Mouse (Mus musculus) intestine, postnatal 0 days (tissue): Measurements from ENCODE around the gene Oas1e. TPM values are rescaled to one million over a fixed set of nuclear protein-coding genes. Genes with fewer than 3 reads are reported as not detected.
"Not testable (repeated sequence)": the region's sequence is repeated elsewhere in the genome, so short reads cannot be mapped to it uniquely, and the experiment has no call there.

Experiments
- ATAC-seq: fragments of 200-750 bp; cut with Nextera tagmentation; 2 replicates; pipeline ENCODE4 v1.8.0; 2017; ENCODE audit warnings: mild to moderate bottlenecking, moderate TSS enrichment, moderate library complexity
- H3K27ac ChIP-seq: fragments of 300-500 bp; sonication (generic); 2 replicates; pipeline ENCODE4 v1.5.1; 2014; ENCODE audit warnings: mild to moderate bottlenecking, low read depth, low read length, moderate library complexity
- H3K27me3 ChIP-seq: fragments of 300-500 bp; sonication (generic); replicated peaks from 2 replicates; pipeline ENCODE4 v1.6.1; 2014; ENCODE audit warnings: low read length, mixed read lengths; ENCODE audit not compliant: control insufficient read depth, insufficient read depth
- H3K36me3 ChIP-seq: fragments of 300-500 bp; sonication (generic); 2 replicates; pipeline ENCODE4 v1.6.1; 2014; ENCODE audit warnings: mild to moderate bottlenecking, moderate library complexity; ENCODE audit not compliant: control insufficient read depth, insufficient read depth
- H3K4me1 ChIP-seq: fragments of 300-500 bp; sonication (generic); replicated peaks from 2 replicates; pipeline ENCODE4 v1.6.1; 2014; ENCODE audit warnings: antibody characterized with exemption, low read length, mixed read lengths; ENCODE audit not compliant: control insufficient read depth, insufficient read depth
- H3K4me2 ChIP-seq: fragments of 300-500 bp; sonication (generic); replicated peaks from 2 replicates; pipeline ENCODE4 v1.6.1; 2014; ENCODE audit warnings: low read depth, mild to moderate bottlenecking, moderate library complexity
- H3K4me3 ChIP-seq: fragments of 300-500 bp; sonication (generic); 2 replicates; pipeline ENCODE4 v1.5.1; 2014; ENCODE audit warnings: low read depth, low read length
- H3K9ac ChIP-seq: fragments of 300-500 bp; sonication (generic); 2 replicates; pipeline ENCODE4 v1.6.1; 2014; ENCODE audit warnings: mild to moderate bottlenecking, low read depth, low read length
- H3K9me3 ChIP-seq: fragments of 300-500 bp; sonication (generic); 2 replicates; pipeline ENCODE4 v1.6.1; 2016; ENCODE audit warnings: mixed run types; ENCODE audit not compliant: control insufficient read depth
- CTCF ChIP-seq: sonication (generic); IDR thresholded peaks from 2 replicates; pipeline ENCODE4 v1.5.1; 2016; ENCODE audit warnings: low read depth, mild to moderate bottlenecking, control low read depth, antibody characterized with exemption, moderate library complexity
- WGBS: fragments of 180-500 bp; shearing (Covaris S2); extraction: QIAGEN DNeasy Blood & Tissue Kit; methylation state at CpG from one replicate; pipeline ENCODE4 v1.1.7; 2014; 5-methylcytosine and 5-hydroxymethylcytosine counted together
- polyA plus RNA-seq: library from polyadenylated mRNA; unstranded; fragments of >200 nt; fragmentation: Nextera tagmentation; extraction: Ambion mirVana; gene quantifications from 2 replicates; pipeline ENCODE4 v1.2.1, GENCODE M21; 2015

Oas1e gene
- polyA plus RNA-seq, 1 experiment from 2014 or later: 0.10 TPM

DNA sequence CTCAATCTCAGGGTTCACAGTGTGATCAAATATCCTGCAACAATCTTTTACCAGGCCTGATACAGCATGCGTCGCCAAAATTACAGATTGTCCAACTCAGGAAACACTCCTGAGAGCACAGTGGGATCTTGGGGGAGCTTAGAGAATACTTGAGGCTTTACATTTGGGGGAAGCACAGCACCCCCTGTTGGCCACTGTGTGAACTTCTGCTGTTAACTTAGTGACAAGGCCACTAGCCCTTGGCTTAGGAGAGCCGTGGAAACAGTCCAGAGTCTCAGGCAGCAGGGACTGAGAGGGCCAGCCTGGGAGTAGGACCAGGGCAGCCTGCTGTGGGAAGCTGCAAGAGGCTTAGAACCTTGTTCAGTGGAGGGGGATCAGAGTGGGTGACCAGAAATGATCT is 20.6 kb upstream of the Oas1e start:
- no peak overlapping the region for H3K27ac ChIP-seq
- no peak overlapping the region for H3K4me2 ChIP-seq
- WGBS: 67% methylated on average over 3 of the region's 3 CpGs
- no peak overlapping the region for H3K4me3 ChIP-seq
- H3K4me1 ChIP-seq: 0 out of 2 replicates have a peak, but pooled peaks cover 4% of the 10 kb centered on the region
- no peaks in the 10 kb centered on the region for H3K9me3 ChIP-seq
- peaks cover 6% of the 10 kb centered on the region; the same call in 1 of the 2 replicates for H3K36me3 ChIP-seq
- no peaks in the 10 kb centered on the region for H3K27me3 ChIP-seq
- H3K9ac ChIP-seq: no peak overlapping the region
- ATAC-seq: no peak
- TF ChIP-seq CTCF: peak; percentile 73

DNA sequence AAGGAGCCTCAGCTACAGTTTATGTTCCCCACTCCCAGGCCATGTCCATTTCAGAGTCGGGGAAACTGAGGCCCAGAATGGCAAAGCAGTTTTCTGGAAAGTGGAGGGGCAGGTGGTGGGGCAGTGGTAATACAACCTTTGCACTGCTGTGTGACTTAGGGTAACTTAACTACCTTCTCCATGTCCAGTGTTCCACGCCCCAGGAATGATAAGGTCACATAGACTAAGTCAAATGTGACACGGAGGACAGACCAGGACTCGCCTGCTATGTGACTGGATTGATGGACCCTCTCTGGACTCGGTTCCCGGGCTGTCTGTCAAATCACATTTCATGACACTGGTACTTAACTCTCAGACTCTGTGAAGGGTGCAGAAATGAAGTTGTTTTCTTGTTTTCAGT is 17.7 kb upstream of the Oas1e start:
- 65% methylated on average over 6 of the region's 6 CpGs for WGBS
- no peaks in the 10 kb centered on the region for H3K9me3 ChIP-seq
- no peak for ATAC-seq
- H3K4me1 ChIP-seq: 0 out of 2 replicates have a peak, but pooled peaks cover 4% of the 10 kb centered on the region
- peak overlapping the region; percentile 43 for H3K4me3 ChIP-seq
- peak overlapping the region; percentile 62 for H3K4me2 ChIP-seq
- H3K9ac ChIP-seq: peak overlapping the region; percentile 18; the same call in 1 of the 2 replicates
- no peak overlapping the region; the same call in 1 of the 2 replicates for H3K27ac ChIP-seq
- H3K27me3 ChIP-seq: no peaks in the 10 kb centered on the region
- no peak for TF ChIP-seq CTCF
- no peaks in the 10 kb centered on the region; the same call in 1 of the 2 replicates for H3K36me3 ChIP-seq

DNA sequence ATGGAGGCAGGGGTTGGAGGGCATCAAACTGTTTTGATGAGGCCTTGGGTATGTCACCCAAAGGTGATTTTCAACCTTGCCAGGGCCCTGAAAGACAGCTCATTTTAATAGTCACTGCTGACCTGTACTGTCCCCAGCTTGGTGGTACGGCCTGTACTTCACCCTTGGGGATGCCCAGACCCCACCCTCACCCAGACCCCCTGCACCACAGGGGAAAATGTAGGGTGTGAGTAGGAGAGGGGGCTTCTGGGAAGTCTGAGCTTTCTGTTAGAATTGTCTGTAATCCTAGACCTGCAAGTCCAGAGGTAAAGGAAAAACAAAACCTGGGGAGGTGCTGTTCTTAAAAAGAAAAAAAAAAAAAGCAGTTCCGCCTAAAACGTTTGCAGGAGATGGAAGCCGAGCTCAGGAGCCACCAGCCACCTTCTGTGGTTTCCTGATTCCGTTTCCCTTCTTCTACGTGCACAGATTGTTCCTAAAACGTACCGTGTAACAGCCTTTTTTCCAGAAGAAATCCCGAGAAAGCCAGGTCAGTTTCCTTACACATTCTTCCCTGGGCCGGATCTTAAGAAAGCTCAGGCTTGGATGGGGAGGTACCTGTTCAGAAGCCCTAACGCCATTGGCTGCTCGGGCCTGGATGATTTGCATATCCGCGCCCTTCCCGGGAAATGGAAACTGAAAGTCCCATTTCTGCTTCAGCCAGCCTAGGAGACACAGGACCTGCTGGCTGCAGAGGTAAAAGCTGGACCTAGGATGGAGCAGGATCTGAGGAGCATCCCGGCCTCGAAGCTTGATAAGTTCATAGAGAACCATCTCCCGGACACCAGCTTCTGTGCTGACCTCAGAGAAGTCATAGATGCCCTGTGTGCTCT is 16.9 kb upstream of the Oas1e start, which contains the start of gene Oas1c:
Gene Oas1c, minus strand, starts transcription at position 564 of the 869 bp plus-strand sequence.
- H3K36me3 ChIP-seq: no peaks in the 10 kb centered on the region
- peak; percentile 90 for ATAC-seq
- no peaks in the 10 kb centered on the region for H3K9me3 ChIP-seq
- WGBS: 5% methylated on average over 18 of the region's 18 CpGs
- peak within 1 kb of the TSS; percentile 43 for H3K4me3 ChIP-seq
- no peaks in the 10 kb centered on the region for H3K27me3 ChIP-seq
- peak within 1 kb of the TSS; percentile 22 for H3K9ac ChIP-seq
- no peak for TF ChIP-seq CTCF
- 0 out of 2 replicates have a peak, but pooled peaks cover 4% of the 10 kb centered on the region for H3K4me1 ChIP-seq
- peak within 1 kb of the TSS; percentile 62 for H3K4me2 ChIP-seq
- H3K27ac ChIP-seq: peak within 1 kb of the TSS; percentile 71

DNA sequence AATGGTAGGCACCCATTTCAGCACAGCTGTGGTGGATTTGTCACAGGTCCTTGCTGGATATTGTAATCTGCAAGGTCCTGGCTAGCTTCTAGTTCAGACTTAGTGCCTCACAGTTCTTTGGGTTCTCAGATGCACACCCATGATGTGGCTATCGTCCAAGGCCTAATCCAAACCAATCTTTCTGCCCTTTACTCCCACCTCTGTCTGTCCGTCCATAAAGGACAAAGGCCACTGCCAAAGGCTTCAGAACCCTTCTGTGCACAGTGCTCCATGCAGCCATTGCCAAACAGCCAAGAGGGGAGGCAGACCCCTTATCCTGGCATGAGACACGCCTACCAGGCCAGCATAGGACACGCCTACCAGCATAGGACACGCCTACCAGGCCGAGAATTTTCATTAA is 13.8 kb upstream of the Oas1e start:
- Histone ChIP-seq H3K9me3 (no peaks in the 10 kb centered on the region), H3K27me3 (no peaks in the 10 kb centered on the region), H3K4me3 (no peak overlapping the region), H3K27ac (no peak overlapping the region), H3K9ac (no peak overlapping the region), H3K4me2 (no peak overlapping the region), H3K4me1 (0 out of 2 replicates have a peak, but pooled peaks cover 4% of the 10 kb centered on the region), H3K36me3 (no peaks in the 10 kb centered on the region)
- 34% methylated on average over 6 of the region's 6 CpGs for WGBS
- no peak for ATAC-seq
- no peak for TF ChIP-seq CTCF

DNA sequence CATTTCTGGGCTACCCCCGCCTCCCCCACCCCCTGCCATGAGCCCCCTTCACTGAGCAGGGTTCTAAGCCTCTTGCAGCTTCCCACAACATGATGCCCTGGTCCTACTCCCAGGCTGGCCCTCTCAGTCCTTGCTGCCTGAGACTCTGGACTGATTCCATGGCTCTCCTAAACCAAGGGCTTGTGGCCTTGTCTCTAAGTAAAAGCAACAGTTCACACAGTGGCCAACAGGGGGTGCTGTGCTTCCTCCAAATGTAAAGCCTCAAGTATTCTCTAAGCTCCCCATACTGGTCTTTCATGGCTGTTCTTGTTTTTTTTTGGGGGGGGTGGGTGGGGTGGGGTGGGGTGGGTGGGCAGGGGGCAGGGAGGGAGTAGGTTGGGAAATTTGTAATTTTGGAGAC is 11.1 kb upstream of the Oas1e start:
- Histone ChIP-seq H3K4me2 (no peak overlapping the region), H3K36me3 (no peaks in the 10 kb centered on the region), H3K27ac (no peak overlapping the region), H3K27me3 (no peaks in the 10 kb centered on the region), H3K9ac (no peak overlapping the region), H3K9me3 (no peaks in the 10 kb centered on the region), H3K4me1 (no peaks in the 10 kb centered on the region), H3K4me3 (no peak overlapping the region)
- no peak for ATAC-seq
- TF ChIP-seq CTCF: peak; percentile 78
- 86% methylated on average over 1 of the region's 1 CpGs for WGBS

DNA sequence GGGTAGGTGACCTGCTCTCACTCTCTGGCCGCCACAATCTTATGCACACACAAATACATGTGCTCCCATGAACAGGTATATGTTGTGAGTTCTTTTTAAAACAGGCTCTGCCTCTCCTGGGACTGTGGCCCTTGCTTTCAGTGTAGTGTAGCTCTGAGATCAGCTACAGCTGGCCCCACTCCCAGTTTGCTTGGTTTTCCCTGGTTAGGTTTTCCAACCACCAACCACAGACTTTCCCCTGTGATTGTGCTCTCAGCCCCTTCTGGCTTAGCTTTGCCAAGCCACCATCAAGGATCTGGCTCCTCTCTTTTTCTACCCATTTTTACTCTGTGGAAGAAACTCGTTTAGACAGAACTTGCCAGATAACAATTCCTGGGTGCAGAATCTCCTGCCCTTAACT is 8.3 kb upstream of the Oas1e start:
- whole genome bisulfite sequencing: 59% methylated on average over 2 of the region's 2 CpGs
- ATAC-seq: no peak
- TF ChIP-seq CTCF: no peak

DNA sequence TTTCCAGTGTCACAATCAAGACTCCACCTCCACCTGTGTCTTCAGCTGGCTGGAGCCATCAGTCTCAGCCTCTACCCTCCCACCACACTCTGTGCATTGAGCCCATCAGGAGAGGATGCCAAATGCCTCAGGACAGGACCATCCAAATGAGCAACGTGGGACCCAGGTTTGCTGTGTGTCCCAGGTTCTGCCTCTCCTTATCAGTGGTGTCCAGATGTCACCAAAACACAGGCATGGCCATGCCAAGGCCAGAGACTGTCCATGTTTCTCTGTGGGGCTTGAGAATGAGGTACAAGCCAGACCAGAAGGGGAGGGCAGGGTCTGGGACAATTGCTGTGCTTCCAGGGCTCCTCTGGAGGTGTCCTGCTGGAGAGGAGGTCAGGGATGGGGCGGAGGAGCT is 3.6 kb upstream of the Oas1e start:
- H3K4me2 ChIP-seq, H3K9ac ChIP-seq, H3K27ac ChIP-seq, H3K4me3 ChIP-seq, H3K36me3 ChIP-seq, ATAC-seq, H3K4me1 ChIP-seq, H3K27me3 ChIP-seq, H3K9me3 ChIP-seq: not testable (repeated sequence)
- 50% methylated on average over 1 of the region's 2 CpGs for WGBS

More for the DNA sequence above, 8.3 kb upstream of the Oas1e start:
- H3K36me3 ChIP-seq: no peaks in the 10 kb centered on the region
- no peak overlapping the region for H3K9ac ChIP-seq
- no peak overlapping the region for H3K4me2 ChIP-seq
- no peak overlapping the region for H3K27ac ChIP-seq
- H3K4me3 ChIP-seq: no peak overlapping the region
- H3K27me3 ChIP-seq: no peaks in the 10 kb centered on the region
- no peaks in the 10 kb centered on the region for H3K9me3 ChIP-seq
- no peaks in the 10 kb centered on the region for H3K4me1 ChIP-seq

DNA sequence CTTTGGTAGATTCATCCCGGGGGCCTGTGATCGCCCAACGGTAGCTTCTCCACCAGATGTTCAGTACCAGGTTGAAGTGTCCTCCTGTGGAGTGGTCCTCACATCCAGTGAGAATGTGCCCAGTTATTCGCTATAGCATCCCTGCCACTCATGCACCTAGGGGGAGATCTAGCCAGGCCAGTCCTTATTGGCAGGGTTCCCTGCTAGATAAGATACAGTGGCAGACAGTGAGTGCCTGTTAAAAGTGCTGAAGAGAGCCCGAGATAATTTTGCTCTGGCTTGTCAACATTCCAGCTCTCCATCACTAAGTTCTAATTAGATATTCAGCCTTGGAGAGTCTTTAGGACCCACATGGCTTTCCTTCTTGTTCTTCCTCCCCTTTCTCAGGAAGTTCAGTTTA is 2.8 kb upstream of the Oas1e start:
- ATAC-seq, H3K4me1 ChIP-seq, H3K27me3 ChIP-seq, H3K4me3 ChIP-seq, H3K9ac ChIP-seq, H3K4me2 ChIP-seq, H3K36me3 ChIP-seq, H3K9me3 ChIP-seq, H3K27ac ChIP-seq: not testable (repeated sequence)
- 74% methylated on average over 5 of the region's 5 CpGs for WGBS
